Mouse (Mus musculus): ENCODE measurements around the gene Col5a1. TPM values are rescaled to one million over a fixed set of nuclear protein-coding genes. Genes with fewer than 3 reads are reported as not detected.

Gene Col5a1
- polyA plus RNA-seq, 1 experiment from 2014 or later, result 10.9 TPM

GRCm38 (mm10) chr2:28067821-28068536 is 181.8 kb downstream of the Col5a1 start:
- ATAC-seq, result peak; percentile 67

GRCm38 (mm10) chr2:28068537-28068878 is 182.3 kb downstream of the Col5a1 start:
- ATAC-seq, result peak; percentile 63
- H3K27me3 ChIP-seq (ENCODE audit: insufficient read depth, low read length), result no peaks in the 10 kb centered on the region
- H3K9me3 ChIP-seq (ENCODE audit: low read length), result no peaks in the 10 kb centered on the region
- no peak overlapping the region for H3K4me2 ChIP-seq (ENCODE audit: low read depth, low read length)
- no peak overlapping the region for H3K9ac ChIP-seq (replicated peaks)
- H3K27ac ChIP-seq (ENCODE audit: low read depth), result peak overlapping the region; percentile 84
- 74% methylated on average over 9 of the region's 9 CpGs for WGBS (ENCODE audit: insufficient replicate concordance)
- H3K4me3 ChIP-seq (ENCODE audit: low read depth, low read length), result no peak overlapping the region
- peak; percentile 61 for DNase-seq
- 0 out of 2 replicates have a peak, but pooled peaks cover 2% of the 10 kb centered on the region for H3K36me3 ChIP-seq (replicated peaks; ENCODE audit: insufficient read depth, low read length)
- TF ChIP-seq CTCF (IDR thresholded peaks at IDR 0.05; ENCODE audit: low read depth), result no peak
- TF ChIP-seq EP300 (IDR thresholded peaks at IDR 0.05; ENCODE audit: low read depth), result 0 out of 2 replicates have a peak, but pooled peaks have one; percentile 24
- H3K4me1 ChIP-seq (ENCODE audit: insufficient read depth), result peaks cover 30% of the 10 kb centered on the region

More at GRCm38 (mm10) chr2:28067821-28068536, 181.8 kb downstream of the Col5a1 start:
- Histone ChIP-seq H3K4me1 (ENCODE audit: insufficient read depth) (peaks cover 32% of the 10 kb centered on the region), H3K4me3 (ENCODE audit: low read depth, low read length) (no peak overlapping the region), H3K9ac (replicated peaks) (no peak overlapping the region), H3K36me3 (replicated peaks; ENCODE audit: insufficient read depth, low read length) (0 out of 2 replicates have a peak, but pooled peaks cover 2% of the 10 kb centered on the region), H3K9me3 (ENCODE audit: low read length) (no peaks in the 10 kb centered on the region), H3K27ac (ENCODE audit: low read depth) (peak overlapping the region; percentile 84), H3K4me2 (ENCODE audit: low read depth, low read length) (no peak overlapping the region), H3K27me3 (ENCODE audit: insufficient read depth, low read length) (no peaks in the 10 kb centered on the region)
- no peak for TF ChIP-seq CTCF (IDR thresholded peaks at IDR 0.05; ENCODE audit: low read depth)
- no peak for TF ChIP-seq EP300 (IDR thresholded peaks at IDR 0.05; ENCODE audit: low read depth)
- WGBS (ENCODE audit: insufficient replicate concordance), result 78% methylated on average over 2 of the region's 2 CpGs
- DNase-seq, result peak; percentile 58

GRCm38 (mm10) chr2:28075616-28076187 is 189.5 kb downstream of the Col5a1 start:
- WGBS (ENCODE audit: insufficient replicate concordance), result 55% methylated on average over 7 of the region's 7 CpGs
- no peaks in the 10 kb centered on the region for H3K4me1 ChIP-seq (ENCODE audit: insufficient read depth)
- H3K4me3 ChIP-seq (ENCODE audit: low read depth, low read length), result no peak overlapping the region
- peak overlapping the region; percentile 52; the same call in 1 of the 2 replicates for H3K27ac ChIP-seq (ENCODE audit: low read depth)
- TF ChIP-seq EP300 (IDR thresholded peaks at IDR 0.05; ENCODE audit: low read depth) (peak; percentile 69; the same call in 1 of the 2 replicates), CTCF (IDR thresholded peaks at IDR 0.05; ENCODE audit: low read depth) (0 out of 2 replicates have a peak, but pooled peaks have one; percentile 4)
- no peak overlapping the region for H3K4me2 ChIP-seq (ENCODE audit: low read depth, low read length)
- no peak for DNase-seq
- H3K27me3 ChIP-seq (ENCODE audit: insufficient read depth, low read length), result no peaks in the 10 kb centered on the region
- peak; percentile 72 for ATAC-seq
- H3K36me3 ChIP-seq (replicated peaks; ENCODE audit: insufficient read depth, low read length), result no peaks in the 10 kb centered on the region
- no peak overlapping the region for H3K9ac ChIP-seq (replicated peaks)
- no peaks in the 10 kb centered on the region for H3K9me3 ChIP-seq (ENCODE audit: low read length)

GRCm38 (mm10) chr2:28084768-28085167 is 198.5 kb downstream of the Col5a1 start, which contains the start of gene Fcnb:
Gene Fcnb (minus strand): TSS chr2:28084885.
- TF ChIP-seq CTCF (IDR thresholded peaks at IDR 0.05; ENCODE audit: low read depth) (no peak), EP300 (IDR thresholded peaks at IDR 0.05; ENCODE audit: low read depth) (no peak)
- no peaks in the 10 kb centered on the region for H3K9me3 ChIP-seq (ENCODE audit: low read length)
- H3K4me1 ChIP-seq (ENCODE audit: insufficient read depth), result no peaks in the 10 kb centered on the region
- H3K36me3 ChIP-seq (replicated peaks; ENCODE audit: insufficient read depth, low read length), result no peaks in the 10 kb centered on the region
- H3K27me3 ChIP-seq (ENCODE audit: insufficient read depth, low read length), result no peaks in the 10 kb centered on the region
- ATAC-seq (no peak), DNase-seq (no peak)
- peak within 1 kb of the TSS; percentile 27 for H3K4me2 ChIP-seq (ENCODE audit: low read depth, low read length)
- no peak within 1 kb of the TSS for H3K4me3 ChIP-seq (ENCODE audit: low read depth, low read length)
- 0 out of 2 replicates have a peak within 1 kb of the TSS, but pooled peaks have one; percentile 1 for H3K9ac ChIP-seq (replicated peaks)
- WGBS (ENCODE audit: insufficient replicate concordance), result 75% methylated on average over 3 of the region's 3 CpGs
- H3K27ac ChIP-seq (ENCODE audit: low read depth), result peak within 1 kb of the TSS; percentile 41

GRCm38 (mm10) chr2:28086112-28086511 is 199.9 kb downstream of the Col5a1 start:
- no peak overlapping the region for H3K27ac ChIP-seq (ENCODE audit: low read depth)

GRCm38 (mm10) chr2:28089095-28089494 is 202.9 kb downstream of the Col5a1 start:
- Histone ChIP-seq H3K27ac (ENCODE audit: low read depth) (no peak overlapping the region), H3K9ac (replicated peaks) (no peak overlapping the region), H3K4me1 (ENCODE audit: insufficient read depth) (peaks cover 9% of the 10 kb centered on the region), H3K27me3 (ENCODE audit: insufficient read depth, low read length) (no peaks in the 10 kb centered on the region), H3K4me3 (ENCODE audit: low read depth, low read length) (no peak overlapping the region), H3K9me3 (ENCODE audit: low read length) (no peaks in the 10 kb centered on the region), H3K4me2 (ENCODE audit: low read depth, low read length) (no peak overlapping the region), H3K36me3 (replicated peaks; ENCODE audit: insufficient read depth, low read length) (no peaks in the 10 kb centered on the region)
- 61% methylated on average over 5 of the region's 5 CpGs for WGBS (ENCODE audit: insufficient replicate concordance)
- DNase-seq (no peak), ATAC-seq (no peak)
- no peak for TF ChIP-seq EP300 (IDR thresholded peaks at IDR 0.05; ENCODE audit: low read depth)
- no peak for TF ChIP-seq CTCF (IDR thresholded peaks at IDR 0.05; ENCODE audit: low read depth)

More at GRCm38 (mm10) chr2:28086112-28086511, 199.9 kb downstream of the Col5a1 start:
- no peak overlapping the region for H3K4me2 ChIP-seq (ENCODE audit: low read depth, low read length)
- WGBS (ENCODE audit: insufficient replicate concordance), result 75% methylated on average over 10 of the region's 10 CpGs
- H3K9me3 ChIP-seq (ENCODE audit: low read length), result no peaks in the 10 kb centered on the region
- DNase-seq (no peak), ATAC-seq (no peak)
- no peak for TF ChIP-seq EP300 (IDR thresholded peaks at IDR 0.05; ENCODE audit: low read depth)
- TF ChIP-seq CTCF (IDR thresholded peaks at IDR 0.05; ENCODE audit: low read depth), result peak; percentile 34; the same call in 1 of the 2 replicates
- H3K4me3 ChIP-seq (ENCODE audit: low read depth, low read length), result no peak overlapping the region
- H3K36me3 ChIP-seq (replicated peaks; ENCODE audit: insufficient read depth, low read length), result no peaks in the 10 kb centered on the region
- no peaks in the 10 kb centered on the region for H3K4me1 ChIP-seq (ENCODE audit: insufficient read depth)
- no peak overlapping the region for H3K9ac ChIP-seq (replicated peaks)
- no peaks in the 10 kb centered on the region for H3K27me3 ChIP-seq (ENCODE audit: insufficient read depth, low read length)

Other genes with a start within 250 kb of the Col5a1 start
- 13.3 and 13.9 TPM in 2 replicates for gene Rxra, start 210.0 kb upstream of the Col5a1 start, polyA plus RNA-seq (2015; fragmentation: Nextera tagmentation; extraction: Ambion mirVana)
- 56.1 and 57.0 TPM in 2 replicates for gene Fcnb, start 198.5 kb downstream of the Col5a1 start, polyA plus RNA-seq (2015; fragmentation: Nextera tagmentation; extraction: Ambion mirVana)